Mouse (Mus musculus): ENCODE results near the gene Naaladl1. TPM values are rescaled to one million over a fixed set of nuclear protein-coding genes. Genes with fewer than 3 reads are reported as not detected.

The Naaladl1 gene
- total RNA-seq, 1 experiment: 0.80 TPM

GRCm38 (mm10) chr19:6140678-6141393, 35.3 kb downstream of the Naaladl1 start, which contains the start of gene Batf2:
TSS of gene Batf2 (plus strand) at chr19:6140983.
- in situ Hi-C loops (cut with MboI; ENCODE audit: low sequenced_read_pairs in 2 of 2, unreplicated experiment in 2 of 2): no loop called here

GRCm38 (mm10) chr19:6141394-6141749, 35.8 kb downstream of the Naaladl1 start, which contains the start of gene Arl2:
TSS of gene Arl2 (minus strand) at chr19:6141548.
- Histone ChIP-seq H3K4me3 (ENCODE audit: insufficient read depth in 1 of 2, low read depth in 1 of 2, low read length in 2 of 2, poor library complexity in 1 of 2, severe bottlenecking in 1 of 2) (peak within 1 kb of the TSS; percentile 81 to 83), H3K36me3 (ENCODE audit: control insufficient read depth, insufficient read depth, low read length, poor library complexity, severe bottlenecking) (peaks cover 9% of the 10 kb centered on the region; the same call in 1 of the 2 replicates), H3K27ac (ENCODE audit: insufficient read depth, low read depth, low read length, poor library complexity, severe bottlenecking) (peak within 1 kb of the TSS; percentile 95), H3K4me1 (ENCODE audit: control insufficient read depth in 2 of 2, insufficient read depth in 2 of 2, low read length in 2 of 2, poor library complexity in 1 of 2) (peaks cover 0 to 4% of the 10 kb centered on the region in 2 experiments; a peak in 1 of 4 replicates), H3K9ac (ENCODE audit: insufficient read depth, low read depth, low read length, poor library complexity, severe bottlenecking) (peak within 1 kb of the TSS; percentile 93), H3K9me3 (ENCODE audit: control insufficient read depth, insufficient read depth, low read depth, low read length) (no peaks in the 10 kb centered on the region)
- no peak for TF ChIP-seq ZNF384 (IDR thresholded peaks at IDR 0.05; ENCODE audit: low read depth, low read length)
- TF ChIP-seq MAFK (IDR thresholded peaks at IDR 0.05; ENCODE audit: insufficient read depth, low read depth, low read length): no peak
- no peak for TF ChIP-seq HCFC1 (IDR thresholded peaks at IDR 0.05; ENCODE audit: borderline replicate concordance, insufficient read depth, low read length)
- no peak for TF ChIP-seq CHD2 (IDR thresholded peaks at IDR 0.05; ENCODE audit: low read depth, low read length)
- in situ Hi-C loops (cut with MboI; ENCODE audit: low sequenced_read_pairs in 2 of 2, unreplicated experiment in 2 of 2): no loop called here
- peak; percentile 88 for DNase-seq (ENCODE audit: low read depth, low spot score)

More at GRCm38 (mm10) chr19:6140678-6141393, 35.3 kb downstream of the Naaladl1 start, which contains the start of gene Batf2:
- H3K9ac ChIP-seq (ENCODE audit: insufficient read depth, low read depth, low read length, poor library complexity, severe bottlenecking): peak within 1 kb of the TSS; percentile 93
- peak within 1 kb of the TSS; percentile 81 to 83 for H3K4me3 ChIP-seq (ENCODE audit: insufficient read depth in 1 of 2, low read depth in 1 of 2, low read length in 2 of 2, poor library complexity in 1 of 2, severe bottlenecking in 1 of 2)
- H3K27ac ChIP-seq (ENCODE audit: insufficient read depth, low read depth, low read length, poor library complexity, severe bottlenecking): peak within 1 kb of the TSS; percentile 95
- peaks cover 9% of the 10 kb centered on the region; the same call in 1 of the 2 replicates for H3K36me3 ChIP-seq (ENCODE audit: control insufficient read depth, insufficient read depth, low read length, poor library complexity, severe bottlenecking)
- peak; percentile 91 for DNase-seq (ENCODE audit: low read depth, low spot score)
- no peaks in the 10 kb centered on the region for H3K9me3 ChIP-seq (ENCODE audit: control insufficient read depth, insufficient read depth, low read depth, low read length)
- H3K4me1 ChIP-seq (ENCODE audit: control insufficient read depth in 2 of 2, insufficient read depth in 2 of 2, low read length in 2 of 2, poor library complexity in 1 of 2): peaks cover 0 to 4% of the 10 kb centered on the region in 2 experiments; a peak in 1 of 4 replicates
- TF ChIP-seq MAFK (IDR thresholded peaks at IDR 0.05; ENCODE audit: insufficient read depth, low read depth, low read length) (0 out of 2 replicates have a peak, but pooled peaks have one; percentile 28), ZNF384 (IDR thresholded peaks at IDR 0.05; ENCODE audit: low read depth, low read length) (no peak), ZC3H11A (IDR thresholded peaks at IDR 0.05; ENCODE audit: borderline replicate concordance, low read depth, low read length) (no peak), CHD2 (IDR thresholded peaks at IDR 0.05; ENCODE audit: low read depth, low read length) (no peak), HCFC1 (IDR thresholded peaks at IDR 0.05; ENCODE audit: borderline replicate concordance, insufficient read depth, low read length) (peak; percentile 62; the same call in 1 of the 2 replicates)

GRCm38 (mm10) chr19:6144842-6145241, 39.3 kb downstream of the Naaladl1 start:
- H3K9ac ChIP-seq (ENCODE audit: insufficient read depth, low read depth, low read length, poor library complexity, severe bottlenecking): no peak overlapping the region
- no peak overlapping the region for H3K27ac ChIP-seq (ENCODE audit: insufficient read depth, low read depth, low read length, poor library complexity, severe bottlenecking)
- no peak overlapping the region for H3K4me3 ChIP-seq (ENCODE audit: insufficient read depth in 1 of 2, low read depth in 1 of 2, low read length in 2 of 2, poor library complexity in 1 of 2, severe bottlenecking in 1 of 2)
- no peak for DNase-seq (ENCODE audit: low read depth, low spot score)
- H3K4me1 ChIP-seq (ENCODE audit: control insufficient read depth in 2 of 2, insufficient read depth in 2 of 2, low read length in 2 of 2, poor library complexity in 1 of 2): peaks cover 0 to 2% of the 10 kb centered on the region in 2 experiments; a peak in 1 of 4 replicates
- no peaks in the 10 kb centered on the region for H3K9me3 ChIP-seq (ENCODE audit: control insufficient read depth, insufficient read depth, low read depth, low read length)
- in situ Hi-C loops (cut with MboI; ENCODE audit: low sequenced_read_pairs in 2 of 2, unreplicated experiment in 2 of 2): no loop called here
- H3K36me3 ChIP-seq (ENCODE audit: control insufficient read depth, insufficient read depth, low read length, poor library complexity, severe bottlenecking): no peaks in the 10 kb centered on the region
- TF ChIP-seq MAFK (IDR thresholded peaks at IDR 0.05; ENCODE audit: insufficient read depth, low read depth, low read length) (no peak), CHD2 (IDR thresholded peaks at IDR 0.05; ENCODE audit: low read depth, low read length) (no peak), ZNF384 (IDR thresholded peaks at IDR 0.05; ENCODE audit: low read depth, low read length) (no peak), HCFC1 (IDR thresholded peaks at IDR 0.05; ENCODE audit: borderline replicate concordance, insufficient read depth, low read length) (no peak), ZC3H11A (IDR thresholded peaks at IDR 0.05; ENCODE audit: borderline replicate concordance, low read depth, low read length) (no peak)

- H3K36me3 ChIP-seq (ENCODE audit: control insufficient read depth, insufficient read depth, low read length, poor library complexity, severe bottlenecking): no peaks in the 10 kb centered on the region
- TF ChIP-seq CHD2 (IDR thresholded peaks at IDR 0.05; ENCODE audit: low read depth, low read length) (no peak), HCFC1 (IDR thresholded peaks at IDR 0.05; ENCODE audit: borderline replicate concordance, insufficient read depth, low read length) (no peak), ZNF384 (IDR thresholded peaks at IDR 0.05; ENCODE audit: low read depth, low read length) (no peak), MAFK (IDR thresholded peaks at IDR 0.05; ENCODE audit: insufficient read depth, low read depth, low read length) (no peak)
- H3K9ac ChIP-seq (ENCODE audit: insufficient read depth, low read depth, low read length, poor library complexity, severe bottlenecking): no peak overlapping the region
- H3K4me3 ChIP-seq (ENCODE audit: insufficient read depth in 1 of 2, low read depth in 1 of 2, low read length in 2 of 2, poor library complexity in 1 of 2, severe bottlenecking in 1 of 2): no peak overlapping the region
- no peak for DNase-seq (ENCODE audit: low read depth, low spot score)
- no peaks in the 10 kb centered on the region for H3K9me3 ChIP-seq (ENCODE audit: control insufficient read depth, insufficient read depth, low read depth, low read length)
- no peak overlapping the region for H3K27ac ChIP-seq (ENCODE audit: insufficient read depth, low read depth, low read length, poor library complexity, severe bottlenecking)
- no peaks in the 10 kb centered on the region for H3K4me1 ChIP-seq (ENCODE audit: control insufficient read depth in 2 of 2, insufficient read depth in 2 of 2, low read length in 2 of 2, poor library complexity in 1 of 2)
- in situ Hi-C loops (cut with MboI; ENCODE audit: low sequenced_read_pairs in 2 of 2, unreplicated experiment in 2 of 2): no loop called here
These were observed 49.6 kb downstream of the Naaladl1 start for GRCm38 (mm10) chr19:6155174-6155573.
